Mouse (Mus musculus): ENCODE results near the gene Zfp459.
"Not testable (repeated sequence)": the region's sequence is repeated elsewhere in the genome, so short reads cannot be mapped to it uniquely, and the experiment has no call there.

Gene Zfp459

DNA sequence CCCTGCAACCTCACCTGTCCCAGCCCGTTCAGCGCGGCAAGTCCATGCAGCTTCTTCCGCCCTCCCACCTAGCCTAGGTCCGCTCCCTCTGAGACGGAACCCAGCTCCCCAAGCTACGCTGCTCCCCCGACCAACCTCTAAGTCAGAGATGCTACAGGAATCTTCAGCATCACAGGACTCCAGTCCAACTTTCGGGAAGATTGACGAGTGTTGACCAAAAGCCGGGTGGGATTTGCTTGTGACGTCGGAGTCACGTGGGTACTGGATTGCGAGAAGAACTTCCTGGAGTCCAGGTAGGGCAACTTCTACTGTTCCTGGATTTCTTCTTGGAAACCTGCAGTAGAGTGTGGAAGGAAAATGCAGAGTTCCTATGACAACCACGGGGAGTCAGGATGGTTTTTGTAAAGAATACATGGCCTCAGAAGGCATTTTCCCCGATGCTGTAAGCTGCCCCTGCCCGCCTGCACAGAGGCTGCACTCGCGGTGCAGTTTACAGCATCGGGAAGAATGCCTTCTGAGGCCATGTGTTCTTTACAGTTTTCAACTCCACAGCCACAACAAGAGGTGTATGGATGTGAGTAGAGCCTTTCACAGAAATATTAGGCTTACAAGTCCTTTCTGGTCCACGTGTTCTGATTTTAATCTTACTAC, at the start of gene Zfp459:
Zfp459 (minus strand) TSS at position 212 of the 651 bp plus-strand sequence.
- peak; percentile 28 for DNase-seq (ENCODE audit: low read depth, low spot score)

DNA sequence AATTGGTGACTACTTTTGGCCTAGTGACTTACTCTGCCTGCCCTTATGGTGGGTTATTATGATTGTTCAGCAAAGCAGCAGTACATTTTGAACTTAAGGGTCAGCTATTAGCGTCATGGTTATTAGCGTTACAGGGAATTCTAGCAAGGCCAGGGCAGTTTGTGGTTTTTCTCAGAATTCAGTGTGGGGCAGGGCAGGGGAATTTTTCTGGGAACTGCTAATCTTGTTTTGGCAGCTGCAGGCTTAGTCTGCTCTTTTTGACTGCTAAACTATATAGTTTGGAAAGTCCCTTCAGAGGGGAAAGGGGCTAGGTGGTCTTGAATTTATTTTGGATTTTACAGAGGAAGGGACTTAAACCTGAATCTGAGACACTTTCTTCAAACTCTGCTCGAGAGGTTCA, 48.1 kb upstream of the Zfp459 start:
- no peak for DNase-seq (ENCODE audit: low read depth, low spot score)

DNA sequence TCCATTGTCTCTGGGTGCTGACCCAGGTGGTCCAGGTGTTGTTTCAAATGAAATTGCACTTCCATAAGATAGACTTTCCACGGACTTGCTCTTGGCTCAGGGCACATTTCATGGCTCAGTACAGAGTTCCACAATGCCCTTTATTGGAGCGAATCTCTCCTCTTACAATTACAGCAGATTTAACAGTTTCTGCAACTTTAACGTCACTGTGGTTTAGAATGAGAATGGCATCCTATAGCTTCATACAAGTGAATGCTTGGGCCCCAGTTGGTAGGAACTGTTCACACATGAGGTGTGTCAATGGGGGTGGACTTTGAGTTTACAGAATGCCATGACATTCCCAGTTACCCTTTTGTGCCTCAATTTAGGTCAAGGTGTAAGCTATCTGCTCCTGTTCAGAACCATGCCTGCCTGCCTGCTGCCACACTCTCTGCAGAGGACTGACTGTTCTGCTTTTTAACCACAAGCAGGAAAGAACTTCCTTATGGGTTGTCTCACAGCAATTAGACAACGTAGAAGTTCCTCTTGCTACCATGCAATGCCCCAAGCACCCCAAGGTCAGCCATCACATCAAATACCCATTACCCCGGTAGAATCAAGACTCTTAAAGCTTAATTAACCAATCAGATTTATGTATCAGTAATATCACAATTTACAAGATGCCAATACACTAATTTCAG, 42.4 kb upstream of the Zfp459 start:
- DNase-seq (ENCODE audit: low read depth, low spot score): not testable (repeated sequence)

DNA sequence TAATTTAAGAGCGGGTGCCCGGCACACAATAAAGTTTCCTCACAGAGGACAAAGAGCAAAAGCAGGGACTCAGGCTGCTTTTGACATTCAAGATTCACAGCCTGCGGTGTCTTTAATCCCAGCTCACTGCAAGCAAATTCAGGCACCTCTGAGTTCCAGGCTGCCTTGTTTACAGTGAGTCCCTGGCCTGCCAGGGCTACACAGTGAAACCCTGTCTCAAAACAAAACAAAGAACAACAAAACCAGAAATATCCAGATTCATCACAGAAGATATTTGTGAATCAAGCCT, 30.7 kb upstream of the Zfp459 start:
- DNase-seq (ENCODE audit: low read depth, low spot score): no peak

DNA sequence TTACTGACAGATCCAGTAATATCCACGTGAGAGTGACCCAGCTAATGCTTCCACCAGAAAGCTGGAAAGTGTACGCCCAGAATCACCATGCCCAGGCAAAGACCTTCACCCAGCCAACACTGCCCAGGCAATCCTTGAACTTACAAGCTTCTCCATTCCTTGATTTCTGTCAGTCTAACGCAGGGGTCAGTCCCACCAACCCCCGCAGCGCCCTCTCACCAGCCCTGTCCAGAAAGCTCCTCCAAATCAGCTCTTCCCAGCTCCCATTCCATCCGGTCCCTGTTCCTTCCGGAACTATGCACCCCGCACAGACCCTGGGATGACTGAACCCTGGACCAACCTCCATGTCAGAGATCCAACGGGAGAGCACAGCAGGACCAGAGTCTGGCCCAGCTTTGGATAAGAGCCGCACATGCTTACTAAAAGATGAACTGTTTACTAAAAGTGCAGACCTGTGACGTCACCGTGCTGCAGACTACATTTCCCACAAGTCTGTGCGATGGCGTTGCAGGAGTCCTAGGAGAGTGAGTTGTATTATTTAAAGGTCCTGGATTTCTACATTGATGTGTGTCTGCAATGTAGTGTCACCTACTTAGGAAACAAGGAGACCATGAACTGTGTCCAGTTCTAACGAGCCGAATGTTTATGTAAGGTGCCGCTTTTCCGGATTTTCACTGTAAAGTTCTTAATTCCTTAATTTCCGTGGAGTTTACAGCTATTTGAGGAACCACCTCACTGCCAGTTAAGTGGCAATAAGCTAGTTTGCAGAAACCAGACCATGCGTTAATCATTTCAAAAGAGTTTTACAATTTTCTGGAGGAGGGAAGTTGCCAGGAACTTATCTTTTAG, 30.2 kb upstream of the Zfp459 start, which contains the start of gene Zfp874a:
Zfp874a (minus strand) TSS at position 453 of the 849 bp plus-strand sequence.
- DNase-seq (ENCODE audit: low read depth, low spot score): peak; percentile 65

DNA sequence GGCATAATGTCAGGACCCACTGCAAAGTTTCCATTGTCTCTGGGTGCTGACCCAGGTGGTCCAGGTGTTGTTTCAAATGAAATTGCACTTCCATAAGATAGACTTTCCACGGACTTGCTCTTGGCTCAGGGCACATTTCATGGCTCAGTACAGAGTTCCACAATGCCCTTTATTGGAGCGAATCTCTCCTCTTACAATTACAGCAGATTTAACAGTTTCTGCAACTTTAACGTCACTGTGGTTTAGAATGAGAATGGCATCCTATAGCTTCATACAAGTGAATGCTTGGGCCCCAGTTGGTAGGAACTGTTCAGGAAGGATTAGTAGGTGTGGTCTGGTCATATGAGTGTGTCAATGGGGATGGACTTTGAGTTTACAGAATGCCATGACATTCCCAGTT, 15.9 kb upstream of the Zfp459 start:
- DNase-seq (ENCODE audit: low read depth, low spot score): not testable (repeated sequence)

DNA sequence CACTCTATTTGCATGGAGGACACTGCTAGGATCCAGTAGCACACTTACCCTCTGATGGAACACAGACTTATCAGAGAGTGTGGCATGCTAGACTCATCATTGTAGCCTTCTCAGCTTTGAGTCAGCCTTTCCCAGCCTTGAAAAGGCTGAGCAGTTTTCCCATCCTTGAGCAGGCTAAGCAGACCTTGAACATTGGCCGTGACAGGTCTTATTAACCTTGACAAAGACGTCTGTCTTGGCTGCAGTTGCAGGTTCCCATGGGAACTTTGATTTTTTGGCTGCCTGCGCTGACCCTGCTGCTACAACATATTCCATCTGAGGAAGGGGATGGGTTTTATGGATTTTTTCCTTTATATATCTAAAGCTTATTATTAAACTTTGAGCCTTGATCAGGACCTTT, 6.9 kb upstream of the Zfp459 start:
- DNase-seq (ENCODE audit: low read depth, low spot score): no peak

DNA sequence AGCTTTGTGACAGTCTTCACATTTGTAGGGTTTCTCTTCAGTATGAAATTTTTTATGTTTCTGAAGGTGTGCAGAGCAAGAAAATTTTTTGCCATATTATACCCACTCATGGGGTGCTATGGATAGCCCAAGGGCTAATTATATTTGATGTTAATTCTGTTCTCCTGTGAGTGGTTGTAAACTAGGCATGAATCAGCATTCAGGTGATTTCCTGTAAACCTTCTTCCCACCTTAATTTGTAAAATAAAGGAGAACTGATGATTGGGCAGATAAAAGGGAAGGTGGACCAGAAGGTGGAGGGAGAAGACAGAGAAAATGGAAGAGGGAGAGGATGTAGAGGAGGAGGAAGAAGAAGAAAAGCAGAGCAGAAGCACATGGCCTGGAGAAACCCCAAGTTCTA, 4.5 kb upstream of the Zfp459 start:
- not testable (repeated sequence) for DNase-seq (ENCODE audit: low read depth, low spot score)

DNA sequence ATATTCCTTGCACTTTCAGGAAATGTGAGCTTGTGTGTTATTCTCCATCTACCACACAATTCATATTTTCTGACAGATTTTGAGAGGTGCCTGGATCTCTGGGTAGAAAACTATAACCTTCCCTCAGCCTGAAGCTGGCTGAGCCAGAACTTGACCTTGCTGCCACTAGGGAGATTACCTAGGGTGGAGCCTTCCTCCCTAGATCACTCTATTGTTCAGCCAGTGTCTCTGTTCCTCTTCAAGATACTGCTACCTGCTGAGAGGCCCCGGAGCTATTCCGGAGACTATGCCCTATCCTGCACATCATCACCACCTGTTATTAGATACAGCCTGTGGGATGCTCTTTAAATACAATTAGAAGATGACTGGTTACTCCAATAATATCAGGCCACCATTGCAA, 1.3 kb upstream of the Zfp459 start:
- not testable (repeated sequence) for DNase-seq (ENCODE audit: low read depth, low spot score)

DNA sequence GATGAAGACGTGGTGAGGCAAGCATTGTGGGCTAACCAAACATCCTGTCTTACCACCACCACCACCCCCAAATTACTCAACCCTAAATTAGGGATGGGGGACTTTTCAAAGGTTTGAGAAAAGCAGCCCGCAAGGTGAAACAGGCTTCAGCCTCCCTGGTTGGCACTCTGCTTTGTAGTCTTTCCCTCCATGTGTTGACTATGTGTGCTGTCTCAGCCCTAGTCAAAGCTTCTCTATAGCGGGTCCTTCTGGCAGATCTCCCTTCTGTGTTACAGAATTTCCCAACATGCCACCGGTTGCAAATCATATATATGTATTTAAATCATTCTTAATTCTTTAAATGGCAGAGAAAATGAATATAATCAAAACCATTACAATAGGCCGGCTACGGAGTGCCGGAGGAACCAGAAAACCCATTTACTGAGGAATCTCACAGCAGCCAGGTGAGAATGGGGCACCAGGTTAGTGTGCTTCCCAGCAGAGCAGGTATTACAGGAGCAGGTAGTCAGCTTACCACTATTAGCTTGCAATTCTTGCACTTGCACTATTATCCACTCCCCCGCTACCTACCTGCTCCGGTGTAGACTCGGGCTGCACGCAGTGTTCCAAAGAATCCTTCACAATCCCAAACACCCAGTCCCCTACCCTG, 536 bp downstream of the Zfp459 start:
- DNase-seq (ENCODE audit: low read depth, low spot score): no peak

DNA sequence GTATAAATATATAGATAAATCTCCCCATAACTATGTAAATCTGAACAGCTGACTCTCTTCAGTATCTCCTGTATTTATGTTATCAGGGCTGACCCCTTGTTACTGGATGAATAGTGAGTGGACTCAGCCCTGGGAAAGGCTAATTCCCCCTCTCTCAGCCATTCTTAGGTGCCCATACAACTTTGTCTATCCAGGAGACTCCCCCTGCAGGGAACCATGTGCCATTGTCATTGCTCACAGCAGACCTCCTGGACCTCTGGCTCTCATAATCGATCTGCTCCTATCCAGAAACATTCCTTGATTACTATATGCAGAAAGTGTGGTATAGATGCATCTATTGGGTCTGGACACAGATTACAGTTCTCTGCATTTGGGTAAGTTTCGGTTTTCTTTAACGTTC, 4.4 kb downstream of the Zfp459 start:
- no peak for DNase-seq (ENCODE audit: low read depth, low spot score)

DNA sequence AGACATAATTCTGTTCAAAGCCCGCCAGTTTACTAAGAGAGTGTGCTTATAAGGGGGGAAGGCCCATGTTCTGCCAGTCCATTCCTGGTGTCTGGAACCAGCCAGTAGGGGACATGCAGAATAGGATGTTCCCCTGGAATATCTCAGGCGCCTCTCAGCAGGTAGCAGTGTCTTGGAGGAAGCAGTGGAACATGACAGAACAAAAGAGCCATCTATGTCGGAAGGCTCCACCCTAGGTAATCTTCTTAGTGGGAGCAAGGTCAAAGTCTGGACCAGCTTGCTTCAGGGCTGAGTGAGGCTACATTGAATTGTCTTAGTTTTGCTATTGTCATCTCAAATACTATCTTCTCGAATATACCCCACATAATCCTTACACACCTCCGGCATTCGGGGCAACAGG, 5.5 kb downstream of the Zfp459 start:
- no peak for DNase-seq (ENCODE audit: low read depth, low spot score)

DNA sequence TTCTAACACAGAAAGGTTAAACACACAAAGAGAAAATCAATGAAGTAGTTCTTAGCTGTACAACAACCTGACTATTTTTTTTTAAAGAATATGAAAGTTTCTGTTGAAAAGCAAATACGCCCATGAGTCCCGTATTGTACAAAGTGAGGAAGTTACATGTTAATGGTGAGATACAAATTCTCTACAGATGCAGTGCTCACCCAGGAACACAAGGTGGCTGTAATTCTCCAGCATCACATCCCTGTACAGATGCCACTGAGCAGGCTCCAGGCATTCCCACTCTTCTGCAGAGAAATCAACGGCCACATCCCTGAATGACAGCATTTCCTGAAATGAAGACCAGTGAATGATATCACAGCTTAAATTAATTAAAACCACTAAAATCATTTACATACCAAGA, 7.6 kb downstream of the Zfp459 start:
- DNase-seq (ENCODE audit: low read depth, low spot score): not testable (repeated sequence)

DNA sequence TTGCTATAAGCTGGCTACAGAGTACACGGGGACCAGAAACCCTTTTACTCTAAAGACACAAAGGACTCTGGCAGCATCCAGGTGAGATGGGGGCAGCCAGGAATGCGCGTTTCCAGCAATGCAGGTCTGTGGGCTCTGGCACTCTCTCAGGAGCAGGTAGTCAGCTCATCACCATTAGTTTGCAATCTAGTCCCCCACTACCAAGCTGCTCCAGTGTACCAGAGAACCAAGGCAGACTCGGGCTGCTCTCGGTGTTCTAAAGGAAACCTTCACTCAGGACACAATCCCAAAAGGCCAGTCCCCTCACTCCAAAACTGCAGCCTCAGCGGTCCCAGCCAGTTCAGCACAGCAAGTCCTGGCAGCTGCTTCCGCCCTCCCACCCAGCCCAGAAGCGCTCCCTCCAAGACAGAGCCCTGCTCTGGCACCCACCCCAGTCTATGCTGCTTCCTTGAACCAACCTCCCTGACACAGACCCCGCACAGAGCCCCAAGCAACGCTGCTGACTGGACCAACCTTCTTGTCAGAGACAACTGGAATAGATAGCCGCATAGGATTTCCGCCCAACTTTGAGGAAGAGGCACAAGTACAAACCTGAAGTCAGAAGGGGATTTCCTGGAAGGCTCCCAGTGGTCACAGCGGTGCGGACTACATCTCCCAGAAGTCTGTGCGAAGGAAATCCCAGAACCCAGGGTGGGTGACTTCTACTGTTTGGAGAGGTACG, 21.9 kb downstream of the Zfp459 start, which contains the start of gene Zfp429:
Zfp429 (minus strand) TSS at position 637 of the 721 bp plus-strand sequence.
- peak; percentile 33 for DNase-seq (ENCODE audit: low read depth, low spot score)

DNA sequence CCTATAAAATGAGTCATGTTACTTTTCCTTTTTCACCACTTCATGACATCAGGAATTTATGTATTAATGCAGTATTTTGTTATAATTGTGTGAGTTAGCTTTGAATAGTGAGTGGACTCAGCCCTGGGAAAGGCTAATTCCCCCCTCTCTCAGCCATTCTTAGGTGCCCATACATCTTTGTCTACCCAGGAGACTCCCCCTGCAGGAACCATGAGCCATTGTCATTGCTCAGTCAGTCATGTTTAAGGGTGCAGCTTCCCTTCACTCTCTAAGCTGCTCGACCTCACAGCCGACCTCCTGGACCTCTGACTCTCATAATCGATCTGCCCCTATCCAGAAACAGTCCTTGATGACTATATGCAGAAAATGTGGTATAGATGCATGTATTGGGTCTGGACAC, 45.0 kb downstream of the Zfp459 start:
- not testable (repeated sequence) for DNase-seq (ENCODE audit: low read depth, low spot score)

DNA sequence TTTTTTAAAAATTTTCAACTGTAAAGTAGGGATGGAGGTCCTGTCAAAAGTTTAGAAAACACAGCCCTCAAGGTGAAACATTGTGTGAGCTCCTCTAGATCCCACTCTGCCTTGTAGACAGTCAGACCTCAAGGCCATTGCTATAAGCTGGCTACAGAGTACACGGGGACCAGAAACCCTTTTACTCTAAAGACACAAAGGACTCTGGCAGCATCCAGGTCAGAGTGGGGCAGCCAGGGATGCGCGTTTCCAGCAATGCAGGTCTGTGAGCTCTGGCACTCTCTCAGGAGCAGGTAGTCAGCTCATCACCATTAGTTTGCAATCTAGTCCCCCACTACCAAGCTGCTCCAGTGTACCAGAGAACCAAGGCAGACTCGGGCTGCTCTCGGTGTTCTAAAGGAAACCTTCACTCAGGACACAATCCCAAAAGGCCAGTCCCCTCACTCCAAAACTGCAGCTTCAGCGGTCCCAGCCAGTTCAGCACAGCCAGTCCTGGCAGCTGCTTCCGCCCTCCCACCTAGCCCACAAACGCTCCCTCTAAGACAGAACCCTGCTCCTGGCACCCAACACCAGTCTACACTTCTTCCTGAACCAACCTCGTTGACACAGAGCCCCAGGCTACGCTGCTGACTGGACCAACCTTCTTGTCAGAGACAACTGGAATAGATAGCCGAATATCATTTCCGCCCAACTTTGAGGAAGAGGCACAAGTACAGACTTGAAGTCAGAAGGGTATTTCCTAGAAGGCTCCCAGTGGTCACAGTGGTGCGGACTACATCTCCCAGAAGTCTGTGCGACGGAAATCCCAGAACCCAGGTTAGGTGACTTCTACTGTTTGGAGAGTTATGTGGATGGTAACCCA, 45.9 kb downstream of the Zfp459 start, which contains the start of the genes Gm28041 and Zfp456:
Gm28041 (minus strand) TSS at position 684 of the 862 bp plus-strand sequence.
Zfp456 (minus strand) TSS at position 761 of the 862 bp plus-strand sequence.
- not testable (repeated sequence) for DNase-seq (ENCODE audit: low read depth, low spot score)

DNA sequence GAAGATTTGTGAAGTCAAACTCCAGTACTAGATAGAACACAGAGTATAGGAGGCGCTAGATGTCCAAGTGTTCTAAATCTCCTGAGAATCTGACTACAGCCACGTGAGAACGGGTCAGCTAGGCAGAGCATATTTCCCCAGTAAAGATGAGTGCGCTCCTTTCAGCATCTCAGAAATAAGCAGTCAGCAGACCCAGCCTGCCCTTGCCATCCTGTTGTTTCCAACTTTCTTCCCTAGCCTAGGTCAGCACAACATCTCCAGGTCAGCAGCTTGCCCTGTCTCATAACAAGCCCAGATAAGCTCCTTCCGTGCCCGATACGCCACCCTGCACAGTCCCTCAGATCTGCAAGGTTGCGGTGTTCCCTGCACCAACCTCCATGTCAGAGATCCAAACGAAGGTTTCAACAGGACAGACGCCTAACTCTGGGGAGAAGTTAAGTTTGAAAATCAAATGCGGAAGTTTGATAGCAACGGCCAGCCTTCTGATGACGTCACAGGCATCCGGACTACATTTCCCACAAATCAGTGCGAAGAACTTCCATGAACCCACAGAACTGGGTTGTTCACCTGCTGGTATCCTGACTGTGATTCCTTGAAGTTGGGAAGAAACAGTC, 61.0 kb downstream of the Zfp459 start, which contains the start of the genes Gm28044 and Zfp953:
Gm28044 (minus strand) TSS at position 406 of the 614 bp plus-strand sequence.
Zfp953 (minus strand) TSS at position 475 of the 614 bp plus-strand sequence.
- DNase-seq (ENCODE audit: low read depth, low spot score): peak; percentile 84

All from retina, adult 2 months (tissue).